Mouse (Mus musculus) cerebellum, postnatal 14 days (tissue): ENCODE data around the gene Pacsin2.
A peak's percentile ranks its signal among the peaks of the same experiment; 100 is the strongest.
"Not testable (repeated sequence)": the region's sequence is repeated elsewhere in the genome, so short reads cannot be mapped to it uniquely, and the experiment has no call there.

Source experiments
- DNase-seq, 2 experiments: peaks; one replicate each; pipeline ENCODE4 v3.0.0; 2021; ENCODE audit warnings: mixed read lengths in 2 of 2

Gene Pacsin2

DNA sequence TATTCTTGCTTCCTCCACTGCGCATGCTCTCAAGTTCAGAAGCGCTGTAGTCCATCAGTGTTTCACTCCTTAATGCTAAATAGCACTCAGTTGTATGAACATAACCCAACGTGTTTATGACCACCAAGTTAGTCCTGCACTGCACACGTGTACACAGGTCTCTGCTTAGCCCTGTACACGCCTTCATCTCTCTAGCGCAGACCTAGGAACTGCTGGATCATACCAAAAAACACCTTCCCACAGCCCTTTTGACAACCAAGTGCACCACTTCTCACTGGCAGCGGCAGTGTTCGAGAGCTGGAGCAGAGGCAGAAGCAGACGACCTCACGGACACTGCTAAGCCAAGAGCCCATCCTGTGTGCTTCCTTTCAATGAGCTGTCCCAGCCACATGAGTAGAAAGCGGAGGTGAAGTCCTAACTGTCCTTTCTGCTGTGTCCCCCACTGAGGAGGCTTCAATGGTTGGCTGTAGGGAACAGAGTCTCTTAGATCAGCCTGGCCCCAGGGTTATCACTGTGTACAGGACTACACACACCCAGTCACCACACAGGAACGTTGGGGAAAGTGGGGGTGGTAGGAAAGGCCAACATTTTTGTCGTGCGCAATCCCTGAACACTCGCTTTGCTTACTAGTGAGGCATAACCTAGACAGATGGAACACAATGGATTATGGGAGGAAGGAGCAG lies 42.0 kb downstream of the Pacsin2 start:
- DNase-seq, result no peak

DNA sequence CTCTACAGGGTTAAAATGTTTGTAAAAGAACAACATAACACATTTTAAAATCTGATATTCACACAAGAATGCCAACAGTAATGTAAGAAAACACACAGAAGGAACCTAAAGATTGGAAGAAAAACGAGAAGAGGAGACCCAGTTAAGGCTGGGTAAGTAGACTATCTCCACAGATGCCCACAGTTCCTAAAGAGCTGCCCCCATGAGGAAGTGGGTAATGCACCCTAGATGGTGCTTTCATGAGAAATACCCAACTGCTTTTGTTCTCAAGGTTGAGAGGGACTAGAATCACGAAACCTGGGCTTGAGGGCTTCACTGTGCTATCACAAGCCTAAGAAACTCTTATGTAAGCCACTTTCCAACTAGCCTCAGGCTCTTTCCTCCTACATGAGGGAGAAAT lies 44.8 kb downstream of the Pacsin2 start:
- no peak for DNase-seq

DNA sequence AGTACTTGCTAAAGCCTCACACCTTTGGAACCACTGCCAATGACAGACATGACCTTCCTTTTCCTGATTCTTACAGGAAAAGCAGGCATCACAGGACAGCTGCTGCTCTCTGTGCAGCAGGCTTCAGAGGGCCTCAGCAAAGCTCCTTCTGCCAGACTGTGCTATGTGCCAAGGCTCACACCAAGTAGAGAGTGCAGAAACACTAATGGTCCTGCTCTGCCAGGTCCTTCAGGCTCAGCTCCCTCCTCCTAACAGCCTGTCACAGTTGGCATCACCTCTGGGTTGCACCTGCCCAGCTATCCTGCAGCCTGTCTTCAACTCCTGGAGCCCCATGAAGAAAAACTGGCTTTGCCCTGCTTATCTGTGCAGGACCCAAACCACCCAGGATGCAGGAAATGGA lies 45.7 kb downstream of the Pacsin2 start:
- DNase-seq, result peak; percentile 35 to 53

DNA sequence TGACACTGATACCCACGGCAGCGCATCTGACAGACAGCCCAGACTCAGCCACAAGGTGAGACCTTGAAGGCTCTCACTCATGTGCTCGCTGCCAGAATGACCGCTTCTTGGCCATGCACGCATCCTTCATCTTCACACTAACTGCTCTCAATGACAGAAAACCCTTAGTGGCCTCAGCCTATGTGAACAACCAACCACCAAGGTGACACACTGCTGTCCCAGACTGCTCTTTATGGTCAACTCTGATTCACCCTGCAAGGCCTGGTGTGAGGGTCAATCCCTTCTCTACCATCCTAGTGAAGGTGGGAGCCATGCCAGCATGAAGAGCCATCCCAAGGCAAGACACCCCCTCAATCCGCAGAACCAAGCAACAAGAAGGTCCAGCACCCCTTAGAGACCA lies 46.5 kb downstream of the Pacsin2 start:
- DNase-seq, result no peak

DNA sequence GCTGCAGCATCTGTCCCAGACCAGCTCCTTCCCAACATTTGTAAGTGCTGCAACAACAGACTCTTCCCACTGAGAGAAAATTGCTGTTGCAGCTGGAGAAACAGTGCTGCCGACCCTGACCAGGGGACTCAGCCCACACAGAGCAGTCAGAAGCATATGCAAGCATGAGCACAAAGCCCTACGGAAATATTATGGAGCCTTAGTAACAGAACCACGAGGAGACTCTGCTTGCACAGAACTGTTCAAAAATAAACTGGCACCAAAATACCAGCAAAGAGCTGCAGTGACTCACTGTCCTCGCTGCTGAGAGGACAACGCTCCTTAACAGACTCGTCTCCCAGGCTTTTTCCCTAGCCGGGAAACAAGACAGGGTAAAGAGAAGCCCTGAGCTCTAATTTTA lies 47.0 kb downstream of the Pacsin2 start:
- no peak for DNase-seq

DNA sequence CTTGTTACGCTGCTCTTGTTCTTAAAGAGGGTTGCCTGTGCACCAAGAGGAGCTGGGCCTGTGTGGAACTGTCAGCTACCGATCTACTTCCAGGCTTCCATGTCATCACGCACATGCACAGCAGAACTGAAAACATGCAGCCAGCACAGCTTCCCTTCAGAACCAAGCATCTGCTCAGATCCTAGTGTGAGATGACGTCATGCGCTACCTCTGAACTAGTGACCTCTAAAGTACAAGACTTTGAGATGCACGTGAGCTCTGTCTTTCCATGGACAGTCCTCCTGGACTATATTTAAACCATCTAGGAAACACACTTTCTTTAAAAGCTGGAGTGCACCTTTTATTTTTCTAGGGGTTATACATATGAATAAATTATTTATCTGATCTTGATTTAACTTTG lies 49.0 kb downstream of the Pacsin2 start:
- no peak for DNase-seq

DNA sequence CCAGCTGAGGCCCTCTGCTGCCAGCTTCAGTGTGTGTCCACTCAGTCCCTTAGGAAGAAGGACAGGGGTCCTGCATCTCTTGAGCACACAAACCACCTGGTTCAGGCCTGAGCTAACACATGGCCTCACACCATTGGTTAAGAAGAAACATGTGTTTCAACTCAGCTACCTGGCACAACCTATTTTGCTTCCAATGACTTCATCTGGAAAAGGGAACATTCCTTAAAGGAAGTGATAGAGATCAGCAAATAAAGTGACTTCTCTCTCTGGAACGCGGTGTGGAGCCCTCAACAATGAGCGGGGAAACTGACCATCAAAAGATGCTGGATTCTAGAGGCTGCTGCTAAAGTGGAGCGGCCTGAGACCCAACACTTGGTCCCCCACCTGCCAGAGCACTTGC lies 52.8 kb downstream of the Pacsin2 start:
- DNase-seq, result no peak

DNA sequence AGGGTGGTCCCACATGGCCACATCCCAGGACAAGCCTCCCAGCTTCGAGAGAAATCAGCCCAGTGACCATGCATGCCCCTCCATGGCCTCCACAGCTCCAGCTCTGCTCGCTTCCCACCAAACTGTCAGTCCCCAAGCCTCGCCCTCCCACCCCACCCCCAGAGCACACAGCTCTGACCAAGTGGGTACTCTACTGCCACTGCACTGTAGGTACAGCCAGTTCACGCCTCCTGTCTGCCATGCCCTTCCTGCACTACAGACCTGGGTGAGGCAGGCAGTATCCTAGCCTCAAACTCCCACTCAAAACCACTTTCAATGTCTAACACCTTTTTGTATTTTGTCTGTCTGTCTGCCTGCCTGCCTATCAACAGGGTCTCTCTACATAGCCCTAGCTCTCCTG lies 53.7 kb downstream of the Pacsin2 start:
- no peak for DNase-seq

DNA sequence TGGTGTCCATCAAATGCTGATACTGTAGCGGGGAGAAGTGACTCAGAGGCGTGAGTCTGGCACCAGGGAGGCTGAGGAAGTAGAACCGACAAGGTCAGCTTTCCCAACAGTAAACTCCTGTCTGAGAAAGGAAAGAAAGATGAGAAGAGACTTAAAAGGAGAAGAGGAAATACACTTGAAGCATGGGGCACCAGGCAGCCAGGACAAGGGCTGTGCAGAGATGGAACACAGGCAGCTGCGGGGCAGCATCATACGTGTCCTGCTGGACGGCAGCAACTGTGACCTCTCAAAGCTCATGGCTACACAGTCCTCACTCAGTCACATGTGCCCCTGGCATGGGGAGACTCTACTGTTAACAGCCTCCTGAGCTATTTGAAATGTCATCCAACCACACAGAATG lies 54.1 kb downstream of the Pacsin2 start:
- no peak for DNase-seq

DNA sequence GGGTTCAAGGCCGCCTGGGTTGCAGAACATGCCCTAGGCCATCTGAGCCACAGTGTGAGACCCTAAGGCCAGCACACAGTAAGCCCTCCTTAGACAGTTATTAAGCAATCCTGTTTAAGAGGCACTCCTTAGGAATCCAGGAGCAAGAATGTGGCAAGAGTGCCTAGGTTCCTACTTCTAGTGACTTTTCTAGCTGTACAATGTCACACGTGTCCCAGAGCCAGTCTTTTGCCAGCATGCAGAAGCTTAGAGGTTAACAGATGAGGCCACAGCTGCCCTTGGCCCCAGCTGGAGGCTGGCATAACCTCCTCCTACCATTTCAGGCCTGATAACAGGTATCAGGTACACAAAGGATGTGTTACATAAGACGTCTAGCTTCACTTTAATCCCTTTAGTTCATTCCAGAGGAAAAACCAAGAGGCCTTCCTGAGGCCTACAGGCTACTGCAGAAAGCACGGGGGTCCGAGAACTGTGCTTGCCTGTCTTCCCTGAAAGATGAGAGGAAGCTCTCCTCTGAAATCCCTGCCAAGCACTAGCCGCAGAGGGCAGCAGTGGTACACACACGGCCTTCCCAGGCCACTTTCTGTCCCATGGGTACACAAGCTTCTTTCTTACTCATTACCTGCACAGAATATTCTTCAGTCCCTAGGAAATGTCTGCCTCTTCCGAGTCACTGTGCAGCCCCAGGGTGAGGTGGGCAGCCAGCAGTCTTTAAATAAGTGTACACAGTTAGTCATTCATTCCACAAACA lies 55.5 kb downstream of the Pacsin2 start:
- no peak for DNase-seq

DNA sequence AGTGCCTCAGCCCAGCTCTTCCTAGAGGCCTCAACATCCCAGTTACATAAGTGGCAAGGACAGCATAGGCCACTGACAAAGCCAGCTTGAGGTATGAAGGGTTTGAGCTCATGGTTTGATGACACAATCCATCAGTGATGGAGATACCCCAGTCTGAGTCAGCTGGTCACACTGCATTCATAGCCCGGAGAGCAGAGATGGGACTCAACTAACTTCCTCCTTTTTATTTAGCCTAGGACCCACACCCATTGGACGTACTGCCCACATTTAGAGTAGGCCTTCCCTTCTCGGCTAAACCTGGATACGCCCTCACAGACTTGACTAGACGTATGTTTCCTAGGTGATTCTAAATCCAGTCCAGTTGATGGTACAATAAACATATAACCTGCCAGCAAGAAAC lies 56.2 kb downstream of the Pacsin2 start:
- no peak for DNase-seq

DNA sequence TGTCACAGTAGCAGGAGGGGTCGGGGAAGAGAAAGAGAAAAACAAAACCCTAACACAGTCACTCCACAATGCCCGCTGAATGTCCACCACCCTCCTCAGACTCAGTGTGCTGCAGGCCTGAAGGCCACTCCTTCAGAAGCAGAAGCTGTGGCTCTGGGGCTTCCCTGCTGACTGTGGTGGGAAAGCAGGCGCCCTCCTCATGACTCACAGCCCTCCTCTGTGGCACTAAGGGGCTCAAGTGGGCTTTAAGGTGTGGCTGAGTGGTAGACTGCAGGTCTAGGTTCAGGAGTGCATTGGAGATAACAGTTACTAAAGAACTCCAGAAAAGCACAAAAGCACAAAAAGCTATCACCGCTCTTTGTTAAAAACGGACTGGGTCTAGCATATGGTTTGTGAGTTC lies 56.9 kb downstream of the Pacsin2 start:
- DNase-seq, result no peak

DNA sequence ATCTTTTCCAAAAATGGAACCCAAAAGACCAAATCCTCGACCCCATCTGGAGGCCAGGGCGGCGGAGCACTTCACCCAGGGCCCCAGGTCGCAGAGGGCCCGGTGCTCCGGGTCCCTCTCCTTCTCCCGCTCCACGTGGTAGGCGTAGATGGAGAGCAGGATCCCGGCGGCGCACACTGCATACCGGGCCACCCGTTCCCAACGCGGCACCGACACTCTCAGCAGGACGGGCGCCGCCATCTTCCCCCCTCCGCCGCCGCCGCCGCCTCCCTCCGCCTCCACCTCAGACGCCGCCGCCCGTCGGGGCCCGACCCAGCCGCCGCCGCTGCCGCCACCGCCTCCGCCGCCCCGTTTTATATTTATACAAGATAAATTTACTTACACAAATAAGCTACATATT lies 58.5 kb downstream of the Pacsin2 start:
- DNase-seq, result not testable (repeated sequence)

DNA sequence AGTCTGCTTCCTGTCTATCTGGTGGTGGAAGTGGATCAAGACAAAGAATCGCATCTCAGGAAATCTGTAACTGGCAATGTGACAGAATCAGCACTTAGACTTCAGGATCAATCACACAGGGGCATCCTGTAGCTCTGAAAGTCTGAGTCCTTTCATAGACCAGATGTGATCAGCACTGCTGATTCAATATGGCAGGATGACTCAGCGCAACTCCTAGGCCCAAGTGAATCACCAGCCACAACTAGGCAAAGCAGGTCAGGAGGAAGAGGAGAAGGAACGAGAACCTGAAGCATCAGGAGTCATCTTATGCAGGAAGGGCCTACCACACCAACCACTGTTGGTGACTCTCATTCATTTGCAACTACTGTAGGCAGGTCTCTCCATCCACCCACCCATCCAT lies 60.4 kb downstream of the Pacsin2 start:
- DNase-seq, result no peak

DNA sequence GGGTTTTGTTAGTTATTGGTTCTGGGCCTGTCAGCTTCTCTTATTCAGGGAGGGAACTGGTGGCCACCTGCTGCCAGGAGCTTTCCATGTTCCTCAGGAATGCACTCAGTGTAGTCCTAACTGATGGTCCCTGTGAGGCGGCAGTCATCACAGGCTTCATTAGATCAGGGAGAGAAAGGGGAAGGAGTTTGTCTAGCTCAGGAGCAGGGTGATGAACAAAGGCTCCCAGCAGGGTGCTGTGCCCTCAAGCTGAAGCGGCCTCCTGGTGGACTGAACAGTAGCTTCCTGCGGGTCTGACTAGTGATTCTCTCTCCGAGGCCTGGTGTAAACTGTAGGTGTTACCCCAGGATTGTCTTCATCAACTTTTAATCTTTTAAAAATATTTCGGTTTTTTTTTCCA lies 61.4 kb downstream of the Pacsin2 start:
- DNase-seq, result no peak

DNA sequence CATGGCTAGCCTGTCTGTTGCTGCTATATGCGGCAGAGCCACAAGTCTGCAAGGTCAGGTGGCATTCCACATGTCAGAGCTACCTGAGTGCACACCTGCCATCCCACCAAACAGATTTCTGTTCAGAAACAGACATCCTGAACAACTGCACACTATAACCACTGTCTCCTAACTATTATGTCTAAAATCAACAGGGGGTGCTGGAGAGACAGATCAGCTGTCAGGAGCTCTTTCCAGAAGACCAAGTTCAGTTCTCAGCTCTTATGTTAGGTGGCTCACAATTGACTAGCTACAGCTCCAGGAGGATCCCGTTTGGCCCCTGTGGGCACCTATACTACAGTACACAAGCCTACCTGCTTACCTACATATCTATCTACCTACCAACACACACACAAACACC lies 71.7 kb downstream of the Pacsin2 start:
- DNase-seq, result no peak

DNA sequence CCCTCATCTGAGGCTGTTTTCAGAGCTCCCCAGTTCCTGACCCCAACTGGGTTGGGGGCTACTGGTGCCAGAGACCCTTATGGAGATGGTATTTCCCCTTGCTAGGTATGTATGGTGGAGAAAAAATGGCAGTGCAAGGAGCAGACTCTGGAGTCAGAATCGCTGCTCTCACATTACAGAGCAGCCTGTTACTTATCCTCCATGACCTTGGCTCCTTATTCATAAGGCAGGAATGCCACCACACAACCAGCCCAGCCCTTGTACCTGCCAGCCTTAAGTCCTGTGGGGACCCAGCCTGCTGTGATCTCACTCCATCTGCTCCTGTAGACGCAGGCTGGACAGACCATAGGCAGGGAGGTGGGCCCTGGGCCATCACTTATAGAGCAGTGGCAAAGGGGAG lies 76.5 kb downstream of the Pacsin2 start:
- no peak for DNase-seq

DNA sequence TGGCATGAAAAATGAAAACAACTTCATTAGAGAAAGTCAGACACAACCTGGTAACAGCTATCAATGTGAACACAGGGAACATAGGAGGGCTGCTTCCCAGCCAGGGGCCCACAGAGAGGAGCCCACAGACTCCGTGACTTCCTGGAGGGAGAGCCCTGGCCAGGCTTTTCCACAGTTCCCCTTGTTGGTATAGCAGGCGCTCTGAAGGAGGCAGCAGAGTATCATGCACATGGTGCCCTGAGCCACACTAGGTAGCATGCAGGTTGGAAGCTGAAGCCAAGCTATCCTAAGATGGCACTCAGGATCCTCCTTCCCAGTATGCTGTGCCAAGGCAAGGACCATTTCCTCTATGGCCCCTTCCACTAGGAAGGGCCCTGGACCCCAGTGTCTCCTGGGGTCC lies 80.8 kb downstream of the Pacsin2 start:
- peak in 1 of 2 experiments; percentile 12 for DNase-seq

DNA sequence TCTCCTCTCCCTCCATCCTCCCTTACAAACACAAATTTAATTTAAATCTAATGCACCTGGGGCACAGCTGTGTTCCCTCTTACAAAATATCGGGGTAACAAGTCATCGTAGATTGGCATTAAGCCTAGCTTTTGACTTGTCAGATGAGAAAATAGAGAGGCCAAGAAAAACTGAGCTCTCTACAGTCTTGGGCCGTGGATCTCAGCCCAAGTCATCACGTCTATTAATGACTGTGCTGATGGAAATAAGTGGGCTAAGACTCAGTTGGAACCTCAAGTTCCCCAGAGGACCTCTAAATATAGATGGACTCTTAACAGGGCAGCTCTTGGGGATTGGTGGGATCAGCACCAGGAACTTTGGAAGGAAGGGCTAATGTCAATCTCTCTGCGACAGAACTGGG lies 81.3 kb downstream of the Pacsin2 start:
- no peak for DNase-seq

DNA sequence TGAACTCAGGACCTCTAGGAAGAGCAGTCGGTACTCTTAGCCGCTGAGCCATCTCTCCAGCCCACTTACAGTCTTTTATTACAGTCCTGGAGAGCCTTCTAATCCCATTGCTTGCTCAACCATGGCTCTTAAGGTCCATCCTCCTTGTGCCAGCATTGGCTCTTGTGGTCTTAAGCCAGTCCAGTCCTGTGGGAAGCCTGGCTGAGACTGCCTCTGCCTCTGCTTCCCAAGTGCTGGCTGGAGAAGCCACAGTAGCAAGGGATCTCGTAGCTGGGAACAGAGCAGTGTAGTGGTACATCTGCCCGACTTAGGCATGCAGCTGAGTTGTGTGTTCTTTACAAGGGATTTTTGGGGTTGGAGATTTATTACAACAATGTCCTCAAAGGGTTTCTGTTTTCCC lies 81.9 kb downstream of the Pacsin2 start:
- no peak for DNase-seq

DNA sequence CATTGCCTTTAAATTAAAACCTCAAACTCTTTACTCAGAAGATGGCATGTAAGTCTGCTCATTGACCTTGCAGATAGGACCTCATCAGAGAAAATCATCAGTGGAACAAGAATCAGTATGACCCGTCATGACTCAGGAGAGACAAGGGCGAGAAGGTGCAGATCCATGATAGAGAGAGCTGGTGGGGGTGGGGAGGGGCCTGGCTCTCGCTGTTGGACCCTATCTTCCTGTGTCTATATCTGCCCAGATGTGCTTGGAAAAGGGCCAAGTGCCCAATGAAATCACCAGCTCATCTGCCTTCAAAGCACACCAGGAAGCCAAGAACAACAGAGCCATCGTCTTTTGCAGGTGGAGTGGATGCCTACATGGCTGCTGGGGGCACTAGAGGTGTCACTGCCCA lies 87.3 kb downstream of the Pacsin2 start:
- no peak for DNase-seq

DNA sequence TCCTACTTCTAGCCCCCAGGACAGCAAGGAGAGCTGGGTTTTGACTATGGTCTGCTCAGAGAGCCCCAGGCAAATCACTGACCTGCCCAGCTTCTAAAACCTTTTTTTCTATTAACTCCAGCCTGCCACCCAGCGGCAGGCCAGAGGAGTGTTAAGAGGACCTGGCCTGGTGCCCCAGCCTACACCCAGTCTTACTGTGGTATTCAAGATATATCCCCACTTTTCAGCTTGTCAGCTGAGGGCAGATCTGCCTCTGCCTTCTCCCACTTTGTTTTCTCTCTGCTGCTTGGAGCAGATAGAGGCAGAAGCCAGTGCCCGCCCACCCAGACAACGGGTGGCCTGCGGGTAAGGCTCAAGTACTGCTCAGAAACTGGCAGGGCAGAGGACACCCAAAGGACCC lies 89.3 kb downstream of the Pacsin2 start:
- DNase-seq, result peak; percentile 65 to 77

DNA sequence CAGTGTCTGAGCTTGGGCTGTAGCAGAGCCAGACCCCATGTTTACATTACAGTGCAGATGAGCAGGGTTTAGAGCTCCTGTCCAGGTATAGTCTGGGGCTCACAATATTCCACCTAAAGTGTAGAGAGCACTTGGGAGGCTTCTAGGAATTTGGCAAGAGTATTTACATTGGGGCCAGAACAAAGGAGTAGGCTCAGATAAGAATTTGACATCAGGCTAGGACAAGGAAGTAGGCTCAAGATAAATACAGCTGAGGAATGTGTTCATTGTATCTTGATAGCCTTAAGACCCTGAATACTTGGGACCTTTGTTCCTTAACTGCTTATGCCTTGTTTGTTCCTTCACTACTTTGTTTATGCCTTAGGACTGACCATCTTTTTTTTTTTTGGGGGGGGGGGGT lies 90.3 kb downstream of the Pacsin2 start:
- DNase-seq, result no peak

DNA sequence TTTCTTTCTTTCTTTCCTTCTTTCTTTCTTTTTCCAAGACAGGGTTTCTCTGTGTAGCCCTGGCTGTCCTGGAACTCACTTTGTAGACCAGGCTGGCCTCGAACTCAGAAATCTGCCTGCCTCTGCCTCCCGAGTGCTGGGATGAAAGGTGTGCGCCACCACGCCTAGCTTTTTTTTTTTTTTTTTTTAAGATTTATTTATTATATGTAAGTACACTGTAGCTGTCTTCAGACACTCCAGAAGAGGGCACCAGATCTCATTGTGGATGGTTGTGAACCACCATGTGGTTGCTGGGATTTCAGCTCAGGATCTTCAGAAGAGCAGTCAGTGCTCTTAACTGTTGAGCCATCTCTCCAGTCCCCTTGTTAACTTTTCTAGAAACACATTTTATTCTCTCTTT lies 95.7 kb downstream of the Pacsin2 start:
- DNase-seq, result not testable (repeated sequence)

DNA sequence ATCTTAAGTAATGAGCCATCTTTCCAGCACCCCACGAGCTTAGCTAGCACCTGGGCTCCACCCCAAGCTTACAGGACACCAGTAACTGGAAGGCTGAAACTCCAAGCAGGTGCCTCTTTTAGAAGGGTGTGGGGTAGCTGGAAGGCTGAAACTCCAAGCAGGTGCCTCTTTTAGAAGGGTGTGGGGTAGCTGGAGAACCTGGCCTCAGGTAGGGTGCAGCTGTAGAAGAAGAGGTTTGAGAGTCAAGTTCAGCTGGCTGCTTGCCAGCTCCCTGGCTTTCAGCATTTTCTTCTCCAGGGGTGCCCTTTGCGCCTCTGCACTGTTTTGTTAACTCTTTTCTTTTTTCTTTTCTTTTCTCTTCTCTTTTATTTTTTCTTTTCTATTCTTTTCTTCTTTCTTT lies 96.1 kb downstream of the Pacsin2 start:
- peak in 1 of 2 experiments; percentile 21 for DNase-seq
